In the genomic region with DNA sequence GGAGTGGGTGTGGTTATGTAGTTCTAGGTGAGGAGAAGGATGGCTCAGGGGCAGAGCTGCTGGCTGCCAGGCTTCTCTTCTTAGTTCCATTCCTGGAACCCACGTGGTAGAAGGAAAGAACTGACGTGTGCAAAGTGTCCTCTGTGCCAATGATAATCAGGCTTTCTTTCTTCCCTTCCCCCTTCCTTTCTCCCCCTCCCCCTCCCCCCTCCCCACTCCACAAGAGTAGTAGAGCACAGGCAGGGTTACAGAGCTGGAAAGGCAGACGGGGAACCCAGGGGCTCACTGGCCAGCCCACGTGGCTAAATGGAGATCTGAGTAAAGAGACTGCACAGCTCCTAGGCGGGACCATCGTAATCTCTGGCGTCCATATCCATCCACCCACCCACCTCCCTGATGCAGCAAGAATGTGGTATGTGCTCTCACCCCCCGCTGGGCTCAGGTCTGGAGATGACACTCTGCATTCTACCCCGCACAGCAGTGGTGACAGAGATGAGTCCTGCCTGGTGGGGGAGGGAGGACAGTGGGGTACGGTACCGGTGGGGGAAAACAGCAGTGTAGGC, we compare ENCODE assay signal across 8 mouse cellular contexts. TPM values are rescaled to one million over a fixed set of nuclear protein-coding genes. Genes with fewer than 3 reads are reported as not detected.
DNase-seq lines count a peak whose midpoint lies in the region; ATAC-seq and TF ChIP-seq lines count a peak whose summit lies in the region.

No protein-coding gene starts in this region.

- H3K36me3 ChIP-seq in ES-E14 (ENCODE audit: control insufficient read depth, insufficient read depth, low read length, poor library complexity, severe bottlenecking), result no peaks in the 10 kb centered on the region
- H3K36me3 ChIP-seq in forebrain, postnatal 0 days (ENCODE audit: insufficient read depth), result no peaks in the 10 kb centered on the region
- H3K36me3 ChIP-seq in liver, embryonic 14.5 days (replicated peaks; ENCODE audit: control insufficient read depth, insufficient read depth, low read depth), result no peaks in the 10 kb centered on the region

- H3K27me3 ChIP-seq in forebrain, postnatal 0 days (ENCODE audit: insufficient read depth, low read length), result no peaks in the 10 kb centered on the region
- H3K27me3 ChIP-seq in liver, embryonic 14.5 days (ENCODE audit: control insufficient read depth, insufficient read depth, low read length), result no peaks in the 10 kb centered on the region

- in situ Hi-C loops in ES-E14 (cut with MboI; ENCODE audit: low sequenced_read_pairs in 2 of 2, unreplicated experiment in 2 of 2), result loop anchor here in 1 of 2 experiments (25.0 kb wide), 1 partner anchor 394 kb away; no protein-coding TSS in a partner anchor

- no peak for DNase-seq in gastrocnemius, adult 2 months
- DNase-seq in gastrocnemius, postnatal 4 days (ENCODE audit: low spot score in 2 of 2), result no peak
- DNase-seq in ES-E14 (ENCODE audit: low read depth, low spot score), result no peak
- peak; percentile 72 for DNase-seq in forebrain, postnatal 0 days
- DNase-seq in liver, embryonic 14.5 days (ENCODE audit: low read depth in 3 of 3, low spot score in 3 of 3), result no peak
- DNase-seq in adrenal gland, postnatal 14 days, result no peak
- DNase-seq in layer of hippocampus, postnatal 36 days, result no peak
- no peak for DNase-seq in layer of hippocampus, adult 11-12 months (ENCODE audit: low spot score)

- H3K4me3 ChIP-seq in gastrocnemius, adult 2 months, result peak overlapping the region; percentile 44
- peak overlapping the region; percentile 69 to 85 for H3K4me3 ChIP-seq in ES-E14 (ENCODE audit: insufficient read depth in 1 of 2, low read depth in 1 of 2, low read length in 2 of 2, poor library complexity in 1 of 2, severe bottlenecking in 1 of 2)
- no peak overlapping the region for H3K4me3 ChIP-seq in forebrain, postnatal 0 days (ENCODE audit: low read depth, low read length)
- no peak overlapping the region for H3K4me3 ChIP-seq in liver, embryonic 14.5 days (ENCODE audit: insufficient read depth in 1 of 2, low read depth in 2 of 2, low read length in 2 of 2)

- no peaks in the 10 kb centered on the region for H3K9me3 ChIP-seq in ES-E14 (ENCODE audit: control insufficient read depth, insufficient read depth, low read depth, low read length)
- no peaks in the 10 kb centered on the region for H3K9me3 ChIP-seq in forebrain, postnatal 0 days (ENCODE audit: low read length)
- H3K9me3 ChIP-seq in liver, embryonic 14.5 days (ENCODE audit: control insufficient read depth, low read length), result no peaks in the 10 kb centered on the region

- no peak for TF ChIP-seq CTCF in gastrocnemius, adult 2 months (IDR thresholded peaks at IDR 0.05)
- TF ChIP-seq CTCF in forebrain, postnatal 0 days (IDR thresholded peaks at IDR 0.05; ENCODE audit: low read depth), result no peak
- TF ChIP-seq CTCF in liver, embryonic 14.5 days (IDR thresholded peaks at IDR 0.05; ENCODE audit: low read depth), result no peak

- H3K4me1 ChIP-seq in ES-E14 (ENCODE audit: control insufficient read depth in 2 of 2, insufficient read depth in 2 of 2, low read length in 2 of 2, poor library complexity in 1 of 2), result peaks cover 19 to 32% of the 10 kb centered on the region in 2 experiments; a peak in 3 of 4 replicates
- H3K4me1 ChIP-seq in forebrain, postnatal 0 days (ENCODE audit: insufficient read depth), result peaks cover 5% of the 10 kb centered on the region; the same call in 1 of the 2 replicates
- peaks cover 0 to 3% of the 10 kb centered on the region in 2 experiments; a peak in 2 of 4 replicates for H3K4me1 ChIP-seq in liver, embryonic 14.5 days (replicated peaks; ENCODE audit: control insufficient read depth in 2 of 2, insufficient read depth in 2 of 2, low read length in 1 of 2)

- WGBS in forebrain, postnatal 0 days, result 13% methylated on average over 11 of the region's 11 CpGs
- 11% methylated on average over 11 of the region's 11 CpGs for WGBS in liver, embryonic 14.5 days (ENCODE audit: insufficient replicate concordance)

- H3K9ac ChIP-seq in ES-E14 (ENCODE audit: insufficient read depth, low read depth, low read length, poor library complexity, severe bottlenecking), result peak overlapping the region; percentile 90
- peak overlapping the region; percentile 40 for H3K9ac ChIP-seq in forebrain, postnatal 0 days
- no peak overlapping the region for H3K9ac ChIP-seq in liver, embryonic 14.5 days (replicated peaks)

- TF ChIP-seq EP300 in liver, embryonic 14.5 days (IDR thresholded peaks at IDR 0.05; ENCODE audit: low read depth), result no peak

- peak overlapping the region; percentile 38 for H3K4me2 ChIP-seq in forebrain, postnatal 0 days (ENCODE audit: low read depth)
- peak overlapping the region; percentile 20; the same call in 1 of the 2 replicates for H3K4me2 ChIP-seq in liver, embryonic 14.5 days (ENCODE audit: low read depth)

- peak; percentile 56 for ATAC-seq in forebrain, postnatal 0 days
- ATAC-seq in liver, embryonic 14.5 days (ENCODE audit: insufficient read depth), result no peak

- H3K27ac ChIP-seq in gastrocnemius, adult 2 months, result peak overlapping the region; percentile 24
- H3K27ac ChIP-seq in ES-E14 (ENCODE audit: insufficient read depth, low read depth, low read length, poor library complexity, severe bottlenecking), result peak overlapping the region; percentile 92
- H3K27ac ChIP-seq in forebrain, postnatal 0 days (ENCODE audit: low read depth, low read length), result peak overlapping the region; percentile 29
- H3K27ac ChIP-seq in liver, embryonic 14.5 days, result no peak overlapping the region

- intact Hi-C loops in gastrocnemius, adult 2 months (cut with DNase I), result loop anchor here (5.0 kb wide), 1 partner anchor 204 kb away; no protein-coding TSS in a partner anchor

TF ChIP-seq in ES-E14, 5 proteins besides CTCF, POLR2A, EP300 and RAD21:
- TF ChIP-seq ZNF384 (IDR thresholded peaks at IDR 0.05; ENCODE audit: low read depth, low read length) (no peak), HCFC1 (IDR thresholded peaks at IDR 0.05; ENCODE audit: borderline replicate concordance, insufficient read depth, low read length) (no peak), ZC3H11A (IDR thresholded peaks at IDR 0.05; ENCODE audit: borderline replicate concordance, low read depth, low read length) (no peak), MAFK (IDR thresholded peaks at IDR 0.05; ENCODE audit: insufficient read depth, low read depth, low read length) (no peak), CHD2 (IDR thresholded peaks at IDR 0.05; ENCODE audit: low read depth, low read length) (no peak)

RNA-seq across cellular contexts. Expression of gene Apol7a, which starts 42.6 kb away (rescaled TPM):
- 1 to 10 TPM in 1 of 2 experiments, under 1 TPM in 1; 0.31 to 1.2 TPM for total RNA-seq in gastrocnemius, adult 2 months (2021)
- under 1 TPM; 0.69 to 0.86 TPM for total RNA-seq in gastrocnemius, postnatal 4 days (2021)
- 0.11 and 0.27 TPM in 2 replicates for total RNA-seq in ES-E14 (2012; rRNA removed)
- not detected in 2 replicates for total RNA-seq in forebrain, postnatal 0 days (2014; rRNA removed)
- polyA plus RNA-seq in forebrain, postnatal 0 days (2015; fragmentation: Nextera tagmentation; extraction: Ambion mirVana), result not detected in 2 replicates
- 0.25 and 0.26 TPM in 2 replicates for polyA plus RNA-seq in liver, embryonic 14.5 days (2012; rRNA removed)
- polyA plus RNA-seq in liver, embryonic 14.5 days (2014; fragmentation: Nextera tagmentation; extraction: Ambion mirVana), result 0.56 and 0.69 TPM in 2 replicates
- total RNA-seq in adrenal gland, postnatal 14 days (2021), result 0.41 and 4.8 TPM in 2 replicates
- under 1 TPM in 1 of 2 experiments, not detected in 1; 0.15 TPM for total RNA-seq in layer of hippocampus, postnatal 36 days (2021)

RNA-seq across cellular contexts. Expression of gene Rbfox2, which starts 49.5 kb away (rescaled TPM):
- 10 to 100 TPM; 48.2 to 78.6 TPM for total RNA-seq in gastrocnemius, adult 2 months (2021)
- total RNA-seq in gastrocnemius, postnatal 4 days (2021), result 100 to 1,000 TPM; 289 to 339 TPM
- 55.3 and 56.4 TPM in 2 replicates for total RNA-seq in ES-E14 (2012; rRNA removed)
- total RNA-seq in forebrain, postnatal 0 days (2014; rRNA removed), result 391 and 470 TPM in 2 replicates
- 105 and 135 TPM in 2 replicates for polyA plus RNA-seq in forebrain, postnatal 0 days (2015; fragmentation: Nextera tagmentation; extraction: Ambion mirVana)
- 9.1 and 9.9 TPM in 2 replicates for polyA plus RNA-seq in liver, embryonic 14.5 days (2012; rRNA removed)
- polyA plus RNA-seq in liver, embryonic 14.5 days (2014; fragmentation: Nextera tagmentation; extraction: Ambion mirVana), result 7.2 and 8.5 TPM in 2 replicates
- 51.4 and 54.9 TPM in 2 replicates for total RNA-seq in adrenal gland, postnatal 14 days (2021)
- 100 to 1,000 TPM; 239 to 256 TPM for total RNA-seq in layer of hippocampus, postnatal 36 days (2021)

RNA-seq across cellular contexts. Expression of gene Apol9a, which starts 54.6 kb away (rescaled TPM):
- not detected for total RNA-seq in gastrocnemius, adult 2 months (2021)
- total RNA-seq in gastrocnemius, postnatal 4 days (2021), result not detected
- total RNA-seq in ES-E14 (2012; rRNA removed), result not detected in 2 replicates
- total RNA-seq in forebrain, postnatal 0 days (2014; rRNA removed), result 6.6 TPM in 1 of 2 replicates, not detected in the other
- 0.55 and 0.99 TPM in 2 replicates for polyA plus RNA-seq in forebrain, postnatal 0 days (2015; fragmentation: Nextera tagmentation; extraction: Ambion mirVana)
- not detected in 2 replicates for polyA plus RNA-seq in liver, embryonic 14.5 days (2012; rRNA removed)
- polyA plus RNA-seq in liver, embryonic 14.5 days (2014; fragmentation: Nextera tagmentation; extraction: Ambion mirVana), result not detected in 2 replicates
- 0.23 and 0.85 TPM in 2 replicates for total RNA-seq in adrenal gland, postnatal 14 days (2021)
- not detected for total RNA-seq in layer of hippocampus, postnatal 36 days (2021)

Comparison
In these comparisons a context has a peak if more than half of its experiments do, and no peak if none do; other contexts are left out.
1. H3K4me3 ChIP-seq: peak in gastrocnemius, adult 2 months (single experiment) and ES-E14 (2 of 2); none in forebrain, postnatal 0 days (single experiment) and liver, embryonic 14.5 days (0 of 2).